In genomic region chr19:47931982-47932638, GRCm38 (mm10) we compare ENCODE assay signal across 8 mouse cellular contexts. TPM values are rescaled to one million over a fixed set of nuclear protein-coding genes. Genes with fewer than 3 reads are reported as not detected.
A peak's percentile ranks its signal among the peaks of the same experiment; 100 is the strongest.
DNase-seq lines count a peak whose midpoint lies in the region; ATAC-seq and TF ChIP-seq lines count a peak whose summit lies in the region.

No protein-coding gene starts in this region.

- 40% methylated on average over 7 of the region's 7 CpGs for WGBS in cerebellum, adult 2 months
- 36% methylated on average over 7 of the region's 7 CpGs for WGBS in limb, embryonic 14.5 days
- WGBS in neural tube, embryonic 12.5 days, result 46% methylated on average over 7 of the region's 7 CpGs

- no peak for DNase-seq in cerebellum, adult 2 months
- no peak for DNase-seq in cerebellum, adult 9-11 months
- DNase-seq in 416B (ENCODE audit: low read depth), result peak; percentile 71
- DNase-seq in brain, embryonic 14.5 days (ENCODE audit: low read depth), result peak; percentile 80
- peak; percentile 24 to 51 for DNase-seq in heart, postnatal 14 days
- DNase-seq in limb, embryonic 14.5 days (ENCODE audit: low spot score), result peak; percentile 73
- DNase-seq in adrenal gland, postnatal 25 days, result no peak

- H3K27me3 ChIP-seq in cerebellum, adult 2 months (ENCODE audit: control insufficient read depth, insufficient read depth, low read length), result no peaks in the 10 kb centered on the region
- H3K27me3 ChIP-seq in limb, embryonic 14.5 days (ENCODE audit: control insufficient read depth, insufficient read depth, low read length), result no peaks in the 10 kb centered on the region
- no peaks in the 10 kb centered on the region for H3K27me3 ChIP-seq in neural tube, embryonic 12.5 days (replicated peaks)

- no peaks in the 10 kb centered on the region for H3K9me3 ChIP-seq in limb, embryonic 14.5 days (ENCODE audit: control insufficient read depth, low read length)
- H3K9me3 ChIP-seq in neural tube, embryonic 12.5 days, result no peaks in the 10 kb centered on the region

- peak; percentile 50; the same call in 1 of the 2 replicates for ATAC-seq in limb, embryonic 14.5 days (ENCODE audit: low FRiP score, low read depth)
- ATAC-seq in neural tube, embryonic 12.5 days (ENCODE audit: low FRiP score, low read depth), result peak; percentile 74

- no peaks in the 10 kb centered on the region for H3K4me1 ChIP-seq in cerebellum, adult 2 months (ENCODE audit: control insufficient read depth, insufficient read depth, low read length)
- peaks cover 11% of the 10 kb centered on the region; the same call in 1 of the 2 replicates for H3K4me1 ChIP-seq in limb, embryonic 14.5 days (ENCODE audit: control insufficient read depth, insufficient read depth, low read length)
- no peaks in the 10 kb centered on the region for H3K4me1 ChIP-seq in neural tube, embryonic 12.5 days

- TF ChIP-seq POLR2A in cerebellum, adult 2 months (IDR thresholded peaks at IDR 0.05; ENCODE audit: borderline replicate concordance, insufficient read depth, low read length), result no peak
- no peak for TF ChIP-seq POLR2A in brain, embryonic 14.5 days (IDR thresholded peaks at IDR 0.05; ENCODE audit: borderline replicate concordance, extremely low read depth, insufficient read depth, insufficient read length, poor library complexity, severe bottlenecking)
- TF ChIP-seq POLR2A in limb, embryonic 14.5 days (IDR thresholded peaks at IDR 0.05; ENCODE audit: borderline replicate concordance, extremely low read depth, insufficient read depth, insufficient read length), result no peak

- intact Hi-C loops in heart, postnatal 14 days (cut with DNase I), result loop anchor here (1.0 to 5.0 kb wide), 3 partner anchors 13 to 275 kb away; partner anchors contain the start of genes Cfap43 and Itprip

- H3K4me2 ChIP-seq in limb, embryonic 14.5 days (replicated peaks; ENCODE audit: low read depth, low read length, severe bottlenecking), result no peak overlapping the region
- no peak overlapping the region for H3K4me2 ChIP-seq in neural tube, embryonic 12.5 days (replicated peaks)

- H3K4me3 ChIP-seq in cerebellum, adult 2 months (replicated peaks; ENCODE audit: insufficient read depth, low read depth, low read length), result no peak overlapping the region
- no peak overlapping the region for H3K4me3 ChIP-seq in limb, embryonic 14.5 days (replicated peaks; ENCODE audit: low read length)
- H3K4me3 ChIP-seq in neural tube, embryonic 12.5 days, result no peak overlapping the region

- H3K27ac ChIP-seq in cerebellum, adult 2 months (ENCODE audit: insufficient read depth, low read length), result no peak overlapping the region
- no peak overlapping the region for H3K27ac ChIP-seq in limb, embryonic 14.5 days (replicated peaks; ENCODE audit: low read depth, low read length)
- no peak overlapping the region for H3K27ac ChIP-seq in neural tube, embryonic 12.5 days

- H3K9ac ChIP-seq in limb, embryonic 14.5 days (ENCODE audit: low read depth, low read length, severe bottlenecking), result no peak overlapping the region
- H3K9ac ChIP-seq in neural tube, embryonic 12.5 days, result no peak overlapping the region

- no peaks in the 10 kb centered on the region for H3K36me3 ChIP-seq in limb, embryonic 14.5 days (ENCODE audit: control insufficient read depth, insufficient read depth, low read length)
- H3K36me3 ChIP-seq in neural tube, embryonic 12.5 days, result no peaks in the 10 kb centered on the region

- TF ChIP-seq CTCF in cerebellum, adult 2 months (IDR thresholded peaks at IDR 0.05; ENCODE audit: borderline replicate concordance, insufficient read depth, low read depth, low read length), result peak; percentile 62
- peak; percentile 73; the same call in 1 of the 2 replicates for TF ChIP-seq CTCF in brain, embryonic 14.5 days (IDR thresholded peaks at IDR 0.05; ENCODE audit: borderline replicate concordance, extremely low read depth, insufficient read depth, insufficient read length)

RNA-seq across cellular contexts. Expression of gene Cfap58, which starts 5.4 kb away (rescaled TPM):
- polyA plus RNA-seq in cerebellum, adult 2 months (2012; rRNA removed), result 0.07 and 0.10 TPM in 2 replicates
- polyA plus RNA-seq in brain, embryonic 14.5 days (2012; rRNA removed), result 0.15 and 0.62 TPM in 2 replicates
- 1 to 10 TPM; 1.3 to 2.1 TPM for total RNA-seq in heart, postnatal 14 days (2021)
- polyA plus RNA-seq in limb, embryonic 14.5 days (2012; rRNA removed), result 0.05 TPM in 1 of 2 replicates, not detected in the other
- polyA plus RNA-seq in limb, embryonic 14.5 days (2014; fragmentation: Nextera tagmentation; extraction: Ambion mirVana), result 0.07 TPM in 1 of 2 replicates, not detected in the other
- 0.20 and 0.33 TPM in 2 replicates for polyA plus RNA-seq in neural tube, embryonic 12.5 days (2016; fragmentation: Nextera tagmentation; extraction: Ambion mirVana)
- not detected in 2 replicates for total RNA-seq in adrenal gland, postnatal 25 days (2021)

RNA-seq across cellular contexts. Expression of gene Itprip, which starts 13.0 kb away (rescaled TPM):
- 0.52 and 0.57 TPM in 2 replicates for polyA plus RNA-seq in cerebellum, adult 2 months (2012; rRNA removed)
- 6.1 and 6.2 TPM in 2 replicates for polyA plus RNA-seq in brain, embryonic 14.5 days (2012; rRNA removed)
- total RNA-seq in heart, postnatal 14 days (2021), result 1 to 10 TPM; 8.0 to 8.1 TPM
- 14.4 and 16.5 TPM in 2 replicates for polyA plus RNA-seq in limb, embryonic 14.5 days (2012; rRNA removed)
- polyA plus RNA-seq in limb, embryonic 14.5 days (2014; fragmentation: Nextera tagmentation; extraction: Ambion mirVana), result 17.1 and 18.4 TPM in 2 replicates
- 15.4 and 16.4 TPM in 2 replicates for polyA plus RNA-seq in neural tube, embryonic 12.5 days (2016; fragmentation: Nextera tagmentation; extraction: Ambion mirVana)
- total RNA-seq in adrenal gland, postnatal 25 days (2021), result 11.8 and 17.0 TPM in 2 replicates

RNA-seq across cellular contexts. Expression of gene Cfap43, which starts 13.0 kb away (rescaled TPM):
- polyA plus RNA-seq in cerebellum, adult 2 months (2012; rRNA removed), result 0.86 and 1.00 TPM in 2 replicates
- 1.00 and 2.6 TPM in 2 replicates for polyA plus RNA-seq in brain, embryonic 14.5 days (2012; rRNA removed)
- total RNA-seq in heart, postnatal 14 days (2021), result under 1 TPM in 1 of 2 experiments, not detected in 1; 0.81 TPM
- 0.05 and 0.08 TPM in 2 replicates for polyA plus RNA-seq in limb, embryonic 14.5 days (2012; rRNA removed)
- polyA plus RNA-seq in limb, embryonic 14.5 days (2014; fragmentation: Nextera tagmentation; extraction: Ambion mirVana), result 0.11 TPM in 2 replicates
- polyA plus RNA-seq in neural tube, embryonic 12.5 days (2016; fragmentation: Nextera tagmentation; extraction: Ambion mirVana), result 0.04 and 0.18 TPM in 2 replicates
- not detected in 2 replicates for total RNA-seq in adrenal gland, postnatal 25 days (2021)

Comparison
In these comparisons a context has a peak if more than half of its experiments do, and no peak if none do; other contexts are left out.
1. DNase-seq: peak in 416B (single experiment), brain, embryonic 14.5 days (single experiment), heart, postnatal 14 days (2 of 2) and limb, embryonic 14.5 days (single experiment); none in cerebellum, adult 2 months (0 of 2), cerebellum, adult 9-11 months (single experiment) and adrenal gland, postnatal 25 days (single experiment).